Mouse (Mus musculus) lung, postnatal 10 days (tissue): ENCODE results near the gene Col25a1.

Source experiments
- DNase-seq: peaks from one replicate; pipeline ENCODE4 v3.0.0; 2021

Gene Col25a1

GRCm38 (mm10) chr3:130252355-130252754 is 121.1 kb downstream of the Col25a1 start:
- peak; percentile 21 for DNase-seq

GRCm38 (mm10) chr3:130256059-130256458 is 124.8 kb downstream of the Col25a1 start:
- no peak for DNase-seq

GRCm38 (mm10) chr3:130256610-130257009 is 125.3 kb downstream of the Col25a1 start:
- DNase-seq, result no peak

- peak; percentile 6 for DNase-seq
Measured at GRCm38 (mm10) chr3:130259670-130260069, 128.4 kb downstream of the Col25a1 start.

GRCm38 (mm10) chr3:130260316-130260715 is 129.0 kb downstream of the Col25a1 start:
- DNase-seq, result peak; percentile 16

- DNase-seq, result no peak
Measured at GRCm38 (mm10) chr3:130265104-130265503, 133.8 kb downstream of the Col25a1 start.

- no peak for DNase-seq
Measured at GRCm38 (mm10) chr3:130270509-130270908, 139.2 kb downstream of the Col25a1 start.

- no peak for DNase-seq
Measured at GRCm38 (mm10) chr3:130273949-130274348, 142.6 kb downstream of the Col25a1 start.

GRCm38 (mm10) chr3:130278298-130279050 is 147.2 kb downstream of the Col25a1 start:
- DNase-seq, result no peak

- no peak for DNase-seq
Measured at GRCm38 (mm10) chr3:130283011-130283760, 151.9 kb downstream of the Col25a1 start.

- no peak for DNase-seq
Measured at GRCm38 (mm10) chr3:130288102-130288501, 156.8 kb downstream of the Col25a1 start.

- DNase-seq, result no peak
Measured at GRCm38 (mm10) chr3:130288756-130289155, 157.5 kb downstream of the Col25a1 start.

GRCm38 (mm10) chr3:130289220-130289619 is 157.9 kb downstream of the Col25a1 start:
- no peak for DNase-seq

GRCm38 (mm10) chr3:130290175-130290574 is 158.9 kb downstream of the Col25a1 start:
- DNase-seq, result peak; percentile 13

- DNase-seq, result no peak
Measured at GRCm38 (mm10) chr3:130290672-130291071, 159.4 kb downstream of the Col25a1 start.

GRCm38 (mm10) chr3:130291926-130292325 is 160.6 kb downstream of the Col25a1 start:
- DNase-seq, result no peak

- DNase-seq, result no peak
Measured at GRCm38 (mm10) chr3:130300530-130300929, 169.2 kb downstream of the Col25a1 start.

GRCm38 (mm10) chr3:130303597-130303996 is 172.3 kb downstream of the Col25a1 start:
- DNase-seq, result no peak

- DNase-seq, result no peak
Measured at GRCm38 (mm10) chr3:130304827-130305226, 173.5 kb downstream of the Col25a1 start.

GRCm38 (mm10) chr3:130305686-130306085 is 174.4 kb downstream of the Col25a1 start:
- DNase-seq, result no peak

GRCm38 (mm10) chr3:130309277-130309676 is 178.0 kb downstream of the Col25a1 start:
- no peak for DNase-seq

- peak; percentile 39 for DNase-seq
Measured at GRCm38 (mm10) chr3:130310694-130311305, 179.5 kb downstream of the Col25a1 start.

GRCm38 (mm10) chr3:130313246-130313645 is 181.9 kb downstream of the Col25a1 start:
- no peak for DNase-seq
